In genomic region chr1:106151846-106152245, GRCm38 (mm10) we compare ENCODE assay signal across 9 mouse cellular contexts. TPM values are rescaled to one million over a fixed set of nuclear protein-coding genes. Genes with fewer than 3 reads are reported as not detected.
DNase-seq lines count a peak whose midpoint lies in the region; ATAC-seq and TF ChIP-seq lines count a peak whose summit lies in the region.
"Had no signal": no experiment of that assay in that cellular context is flagged by ENCODE, and none has a peak within 500 bp of the region (broad histone marks: within the 10 kb centered on the region; RNA-seq: fewer than 3 reads in every experiment).

No protein-coding gene starts in this region.

- peak overlapping the region; percentile 22; the same call in 1 of the 2 replicates for H3K4me2 ChIP-seq in liver, embryonic 11.5 days
- H3K4me2 ChIP-seq in midbrain, embryonic 14.5 days (ENCODE audit: low read length): no peak overlapping the region

- 67% methylated on average over 12 of the region's 12 CpGs for WGBS in liver, embryonic 11.5 days
- 83% methylated on average over 12 of the region's 12 CpGs for WGBS in midbrain, embryonic 14.5 days

- no peaks in the 10 kb centered on the region for H3K4me1 ChIP-seq in testis, adult 2 months (ENCODE audit: control insufficient read depth, insufficient read depth, low read length)
- no peaks in the 10 kb centered on the region for H3K4me1 ChIP-seq in liver, embryonic 11.5 days (replicated peaks; ENCODE audit: control insufficient read depth, insufficient read depth, low read length)
- H3K4me1 ChIP-seq in midbrain, embryonic 14.5 days (ENCODE audit: control insufficient read depth, insufficient read depth, low read length): peaks cover 7% of the 10 kb centered on the region

- no peak for TF ChIP-seq POLR2A in testis, adult 2 months (IDR thresholded peaks at IDR 0.05; ENCODE audit: control insufficient read depth, low read depth, low read length)

- no peaks in the 10 kb centered on the region for H3K36me3 ChIP-seq in testis, adult 2 months (ENCODE audit: control insufficient read depth, insufficient read depth, low read length)
- H3K36me3 ChIP-seq in liver, embryonic 11.5 days (ENCODE audit: control insufficient read depth, insufficient read depth, low read length): no peaks in the 10 kb centered on the region
- H3K36me3 ChIP-seq in midbrain, embryonic 14.5 days (ENCODE audit: control insufficient read depth, insufficient read depth, low read length): no peaks in the 10 kb centered on the region

- peak; percentile 39 for ATAC-seq in liver, embryonic 11.5 days (replicated peaks; ENCODE audit: low FRiP score)
- no peak for ATAC-seq in midbrain, embryonic 14.5 days (ENCODE audit: low FRiP score, low TSS enrichment)

- no peak overlapping the region; the same call in 1 of the 2 replicates for H3K4me3 ChIP-seq in testis, adult 2 months (ENCODE audit: control insufficient read depth, low read depth, low read length)
- no peak overlapping the region for H3K4me3 ChIP-seq in liver, embryonic 11.5 days (ENCODE audit: low read depth, low read length)
- no peak overlapping the region for H3K4me3 ChIP-seq in midbrain, embryonic 14.5 days (replicated peaks; ENCODE audit: low read depth, low read length)

- no peaks in the 10 kb centered on the region for H3K9me3 ChIP-seq in liver, embryonic 11.5 days (ENCODE audit: control insufficient read depth, low read length)
- no peaks in the 10 kb centered on the region for H3K9me3 ChIP-seq in midbrain, embryonic 14.5 days (ENCODE audit: control insufficient read depth, low read length)

- H3K27ac ChIP-seq in testis, adult 2 months (ENCODE audit: control insufficient read depth, insufficient read depth, low read depth, low read length): no peak overlapping the region
- H3K27ac ChIP-seq in liver, embryonic 11.5 days (ENCODE audit: low read depth, low read length): no peak overlapping the region
- H3K27ac ChIP-seq in midbrain, embryonic 14.5 days (replicated peaks; ENCODE audit: low read depth, low read length): no peak overlapping the region
- H3K27ac ChIP-seq: macrophage had no signal

- H3K27me3 ChIP-seq in testis, adult 2 months (ENCODE audit: control insufficient read depth, insufficient read depth, low read length): no peaks in the 10 kb centered on the region
- H3K27me3 ChIP-seq in liver, embryonic 11.5 days (replicated peaks; ENCODE audit: control insufficient read depth, insufficient read depth, low read length): no peaks in the 10 kb centered on the region
- no peaks in the 10 kb centered on the region for H3K27me3 ChIP-seq in midbrain, embryonic 14.5 days (ENCODE audit: control insufficient read depth, insufficient read depth, low read length)

- no peak overlapping the region for H3K9ac ChIP-seq in liver, embryonic 11.5 days (ENCODE audit: low read depth, low read length)
- H3K9ac ChIP-seq in midbrain, embryonic 14.5 days (replicated peaks; ENCODE audit: low read length): no peak overlapping the region

- TF ChIP-seq CTCF in testis, adult 2 months (IDR thresholded peaks at IDR 0.05; ENCODE audit: control insufficient read depth, insufficient read depth, insufficient replicate concordance, low read depth, low read length): peak; percentile 36; the same call in 1 of the 2 replicates

- DNase-seq in testis, postnatal 10 days (ENCODE audit: low spot score): no peak
- peak; percentile 14 for DNase-seq in adrenal gland, adult 8-10 months
- no peak for DNase-seq in liver, embryonic 11.5 days (ENCODE audit: low spot score)
- DNase-seq in spleen, postnatal 14 days (ENCODE audit: low spot score in 2 of 2): peak; percentile 25 to 43
- DNase-seq in midbrain, embryonic 14.5 days: no peak
- DNase-seq in MN1 (ENCODE audit: low spot score): no peak
- no peak for DNase-seq in gastrocnemius, postnatal 10 days

RNA-seq across cellular contexts. Expression of gene Phlpp1, which starts 19.7 kb away (rescaled TPM):
- polyA plus RNA-seq in testis, adult 2 months (2012; rRNA removed): 59.6 and 64.5 TPM in 2 replicates
- 10 to 100 TPM; 15.0 to 20.6 (median 17.5) TPM for total RNA-seq in adrenal gland, adult 8-10 months (2022)
- polyA plus RNA-seq in liver, embryonic 11.5 days (2014; fragmentation: Nextera tagmentation; extraction: Ambion mirVana): 1.7 and 1.8 TPM in 2 replicates
- polyA plus RNA-seq in midbrain, embryonic 14.5 days (2014; fragmentation: Nextera tagmentation; extraction: Ambion mirVana): 9.9 and 10.7 TPM in 2 replicates
- 10 to 100 TPM in 1 of 2 experiments, 1 to 10 TPM in 1; 9.1 to 11.0 TPM for total RNA-seq in gastrocnemius, postnatal 10 days (2021)

Comparison
In these comparisons a context has a peak if more than half of its experiments do, and no peak if none do; other contexts are left out.
1. DNase-seq: peak in adrenal gland, adult 8-10 months (single experiment) and spleen, postnatal 14 days (2 of 2); none in testis, postnatal 10 days (single experiment), liver, embryonic 11.5 days (single experiment), midbrain, embryonic 14.5 days (single experiment), MN1 (single experiment) and gastrocnemius, postnatal 10 days (single experiment).